Mouse (Mus musculus) ES-E14 (cell line): ENCODE measurements around the gene Bicral.

Source experiments
- CHD2 ChIP-seq: IDR thresholded peaks from 2 replicates; pipeline ENCODE4 v1.6.1; 2014; ENCODE audit warnings: mild to moderate bottlenecking, low read depth, low read length, inconsistent platforms
- MAFK ChIP-seq: IDR thresholded peaks from 2 replicates; pipeline ENCODE4 v1.6.1; 2014; ENCODE audit warnings: mild to moderate bottlenecking, low read depth, low read length, inconsistent platforms; ENCODE audit not compliant: insufficient read depth
- ZC3H11A ChIP-seq: IDR thresholded peaks from 2 replicates; pipeline ENCODE4 v1.6.1; 2012; ENCODE audit warnings: low read depth, mild to moderate bottlenecking, inconsistent platforms, low read length, borderline replicate concordance

- TF ChIP-seq ZC3H11A (no peak), MAFK (no peak), CHD2 (no peak)
Observed at GRCm38 (mm10) chr17:46763544-46763943, 94.7 kb downstream of the Bicral start, which contains the start of gene Ptcra.
